Mouse (Mus musculus): ENCODE results near the gene Irf5. TPM values are rescaled to one million over a fixed set of nuclear protein-coding genes. Genes with fewer than 3 reads are reported as not detected.
A peak's percentile ranks its signal among the peaks of the same experiment; 100 is the strongest.

The Irf5 gene
- polyA plus RNA-seq, 1 experiment = 2.6 TPM

- H3K27me3 ChIP-seq (ENCODE audit: control insufficient read depth, insufficient read depth, low read length, poor library complexity, severe bottlenecking) = no peaks in the 10 kb centered on the region
- H3K4me3 ChIP-seq (ENCODE audit: low read depth, low read length) = no peak overlapping the region
- no peaks in the 10 kb centered on the region for H3K4me1 ChIP-seq (ENCODE audit: control insufficient read depth, insufficient read depth, low read length)
- H3K9ac ChIP-seq (ENCODE audit: low read depth, poor library complexity, severe bottlenecking) = no peak overlapping the region
- H3K36me3 ChIP-seq (ENCODE audit: control insufficient read depth, insufficient read depth, low read length, poor library complexity, severe bottlenecking) = peaks cover 29% of the 10 kb centered on the region
- TF ChIP-seq POLR2A (IDR thresholded peaks at IDR 0.05; ENCODE audit: insufficient read depth, low read length) (no peak), CTCF (IDR thresholded peaks at IDR 0.05; ENCODE audit: low read depth, low read length) (no peak), EP300 (IDR thresholded peaks at IDR 0.05; ENCODE audit: insufficient read depth, low read depth, low read length) (no peak)
- H3K27ac ChIP-seq (ENCODE audit: insufficient read depth, low read length) = no peak overlapping the region
- H3K9me3 ChIP-seq (replicated peaks; ENCODE audit: control insufficient read depth, insufficient read depth, low read length, poor library complexity, severe bottlenecking) = no peaks in the 10 kb centered on the region
Observed at GRCm38 (mm10) chr6:29539502-29539901, 13.1 kb downstream of the Irf5 start.

- TF ChIP-seq CTCF (IDR thresholded peaks at IDR 0.05; ENCODE audit: low read depth, low read length) = no peak
- TF ChIP-seq POLR2A (IDR thresholded peaks at IDR 0.05; ENCODE audit: insufficient read depth, low read length) = no peak
- no peak for TF ChIP-seq EP300 (IDR thresholded peaks at IDR 0.05; ENCODE audit: insufficient read depth, low read depth, low read length)
- H3K36me3 ChIP-seq (ENCODE audit: control insufficient read depth, insufficient read depth, low read length, poor library complexity, severe bottlenecking) = peaks cover 32% of the 10 kb centered on the region
- no peaks in the 10 kb centered on the region for H3K27me3 ChIP-seq (ENCODE audit: control insufficient read depth, insufficient read depth, low read length, poor library complexity, severe bottlenecking)
- no peak overlapping the region for H3K9ac ChIP-seq (ENCODE audit: low read depth, poor library complexity, severe bottlenecking)
- no peak overlapping the region for H3K4me3 ChIP-seq (ENCODE audit: low read depth, low read length)
- H3K27ac ChIP-seq (ENCODE audit: insufficient read depth, low read length) = no peak overlapping the region
- peaks cover 1% of the 10 kb centered on the region for H3K9me3 ChIP-seq (replicated peaks; ENCODE audit: control insufficient read depth, insufficient read depth, low read length, poor library complexity, severe bottlenecking)
- no peaks in the 10 kb centered on the region for H3K4me1 ChIP-seq (ENCODE audit: control insufficient read depth, insufficient read depth, low read length)
Observed at GRCm38 (mm10) chr6:29540223-29540622, 13.8 kb downstream of the Irf5 start.

GRCm38 (mm10) chr6:29540956-29541355 is 14.5 kb downstream of the Irf5 start:
- Histone ChIP-seq H3K27me3 (ENCODE audit: control insufficient read depth, insufficient read depth, low read length, poor library complexity, severe bottlenecking) (no peaks in the 10 kb centered on the region), H3K9ac (ENCODE audit: low read depth, poor library complexity, severe bottlenecking) (no peak overlapping the region), H3K4me1 (ENCODE audit: control insufficient read depth, insufficient read depth, low read length) (no peaks in the 10 kb centered on the region), H3K4me3 (ENCODE audit: low read depth, low read length) (no peak overlapping the region), H3K27ac (ENCODE audit: insufficient read depth, low read length) (no peak overlapping the region; the same call in none of the 2 replicates), H3K9me3 (replicated peaks; ENCODE audit: control insufficient read depth, insufficient read depth, low read length, poor library complexity, severe bottlenecking) (peaks cover 6% of the 10 kb centered on the region), H3K36me3 (ENCODE audit: control insufficient read depth, insufficient read depth, low read length, poor library complexity, severe bottlenecking) (peaks cover 38% of the 10 kb centered on the region)
- no peak for TF ChIP-seq EP300 (IDR thresholded peaks at IDR 0.05; ENCODE audit: insufficient read depth, low read depth, low read length)
- no peak for TF ChIP-seq POLR2A (IDR thresholded peaks at IDR 0.05; ENCODE audit: insufficient read depth, low read length)
- no peak for TF ChIP-seq CTCF (IDR thresholded peaks at IDR 0.05; ENCODE audit: low read depth, low read length)

GRCm38 (mm10) chr6:29545611-29546010 is 19.2 kb downstream of the Irf5 start:
- no peaks in the 10 kb centered on the region for H3K27me3 ChIP-seq (ENCODE audit: control insufficient read depth, insufficient read depth, low read length, poor library complexity, severe bottlenecking)
- TF ChIP-seq POLR2A (IDR thresholded peaks at IDR 0.05; ENCODE audit: insufficient read depth, low read length) (no peak), EP300 (IDR thresholded peaks at IDR 0.05; ENCODE audit: insufficient read depth, low read depth, low read length) (no peak), CTCF (IDR thresholded peaks at IDR 0.05; ENCODE audit: low read depth, low read length) (no peak)
- H3K36me3 ChIP-seq (ENCODE audit: control insufficient read depth, insufficient read depth, low read length, poor library complexity, severe bottlenecking) = peaks cover 65% of the 10 kb centered on the region

GRCm38 (mm10) chr6:29547582-29547981 is 21.2 kb downstream of the Irf5 start:
- H3K36me3 ChIP-seq (ENCODE audit: control insufficient read depth, insufficient read depth, low read length, poor library complexity, severe bottlenecking) = peaks cover 72% of the 10 kb centered on the region
- peak overlapping the region; percentile 36 for H3K27ac ChIP-seq (ENCODE audit: insufficient read depth, low read length)
- no peak for TF ChIP-seq EP300 (IDR thresholded peaks at IDR 0.05; ENCODE audit: insufficient read depth, low read depth, low read length)
- TF ChIP-seq CTCF (IDR thresholded peaks at IDR 0.05; ENCODE audit: low read depth, low read length) = no peak
- no peak for TF ChIP-seq POLR2A (IDR thresholded peaks at IDR 0.05; ENCODE audit: insufficient read depth, low read length)
- H3K9ac ChIP-seq (ENCODE audit: low read depth, poor library complexity, severe bottlenecking) = no peak overlapping the region
- H3K4me1 ChIP-seq (ENCODE audit: control insufficient read depth, insufficient read depth, low read length) = no peaks in the 10 kb centered on the region
- no peaks in the 10 kb centered on the region for H3K27me3 ChIP-seq (ENCODE audit: control insufficient read depth, insufficient read depth, low read length, poor library complexity, severe bottlenecking)
- H3K9me3 ChIP-seq (replicated peaks; ENCODE audit: control insufficient read depth, insufficient read depth, low read length, poor library complexity, severe bottlenecking) = peaks cover 6% of the 10 kb centered on the region
- H3K4me3 ChIP-seq (ENCODE audit: low read depth, low read length) = no peak overlapping the region

More at GRCm38 (mm10) chr6:29545611-29546010, 19.2 kb downstream of the Irf5 start:
- H3K9me3 ChIP-seq (replicated peaks; ENCODE audit: control insufficient read depth, insufficient read depth, low read length, poor library complexity, severe bottlenecking) = peaks cover 6% of the 10 kb centered on the region
- H3K9ac ChIP-seq (ENCODE audit: low read depth, poor library complexity, severe bottlenecking) = no peak overlapping the region
- H3K4me1 ChIP-seq (ENCODE audit: control insufficient read depth, insufficient read depth, low read length) = no peaks in the 10 kb centered on the region
- no peak overlapping the region for H3K27ac ChIP-seq (ENCODE audit: insufficient read depth, low read length)
- H3K4me3 ChIP-seq (ENCODE audit: low read depth, low read length) = no peak overlapping the region

- H3K4me1 ChIP-seq (ENCODE audit: control insufficient read depth, insufficient read depth, low read length) = no peaks in the 10 kb centered on the region
- H3K27me3 ChIP-seq (ENCODE audit: control insufficient read depth, insufficient read depth, low read length, poor library complexity, severe bottlenecking) = no peaks in the 10 kb centered on the region
- peak overlapping the region; percentile 65; the same call in 1 of the 2 replicates for H3K27ac ChIP-seq (ENCODE audit: insufficient read depth, low read length)
- TF ChIP-seq EP300 (IDR thresholded peaks at IDR 0.05; ENCODE audit: insufficient read depth, low read depth, low read length) (no peak), CTCF (IDR thresholded peaks at IDR 0.05; ENCODE audit: low read depth, low read length) (no peak), POLR2A (IDR thresholded peaks at IDR 0.05; ENCODE audit: insufficient read depth, low read length) (no peak)
- peaks cover 6% of the 10 kb centered on the region for H3K9me3 ChIP-seq (replicated peaks; ENCODE audit: control insufficient read depth, insufficient read depth, low read length, poor library complexity, severe bottlenecking)
- H3K4me3 ChIP-seq (ENCODE audit: low read depth, low read length) = no peak overlapping the region
- H3K9ac ChIP-seq (ENCODE audit: low read depth, poor library complexity, severe bottlenecking) = no peak overlapping the region
- peaks cover 69% of the 10 kb centered on the region for H3K36me3 ChIP-seq (ENCODE audit: control insufficient read depth, insufficient read depth, low read length, poor library complexity, severe bottlenecking)
Observed at GRCm38 (mm10) chr6:29548086-29548485, 21.7 kb downstream of the Irf5 start.

Data from ES-Bruce4 (cell line).